Mouse (Mus musculus) neutrophil, adult 65 days (primary cell): ENCODE results near the gene Ribc2. TPM values are rescaled to one million over a fixed set of nuclear protein-coding genes. Genes with fewer than 3 reads are reported as not detected.

Experiments used
- total RNA-seq: library from RNA; stranded (reverse); gene quantifications from 2 replicates; pipeline ENCODE4 v1.2.4, GENCODE M21; 2023

The Ribc2 gene
- not detected in 2 replicates for total RNA-seq

GRCm38 (mm10) chr15:85131275-85132192, at the start of gene Ribc2, which contains the start of gene Smc1b:
Gene Ribc2, plus strand, starts transcription at chr15:85132078.
Gene Smc1b, minus strand, starts transcription at chr15:85131964.

Other genes with a start within 250 kb of the Ribc2 start
- 0.34 and 0.38 TPM in 2 replicates for gene Gm29666, start 212.0 kb upstream of the Ribc2 start, total RNA-seq
- 63.2 and 64.0 TPM in 2 replicates for gene Nup50, start 208.7 kb upstream of the Ribc2 start, total RNA-seq
- 90.0 and 111 TPM in 2 replicates for gene 5031439G07Rik, start 143.5 kb upstream of the Ribc2 start, total RNA-seq
- gene Upk3a, start 114.9 kb upstream of the Ribc2 start, total RNA-seq = not detected in 2 replicates
- 6.2 and 10.4 TPM in 2 replicates for gene Fam118a, start 103.1 kb upstream of the Ribc2 start, total RNA-seq
- gene Smc1b, start 114 bp upstream of the Ribc2 start, total RNA-seq = not detected in 2 replicates
- 1.8 and 3.0 TPM in 2 replicates for gene Fbln1, start 73.9 kb downstream of the Ribc2 start, total RNA-seq
- gene Atxn10, start 204.2 kb downstream of the Ribc2 start, total RNA-seq = 180 and 194 TPM in 2 replicates